Mouse (Mus musculus) megakaryocyte, embryonic 14.5 days (primary cell): ENCODE results near the gene Vps18.

Experiments
- FLI1 ChIP-seq: IDR thresholded peaks from 2 replicates; pipeline ENCODE4 v1.6.1; 2012; ENCODE audit warnings: low read length, inconsistent platforms, mixed read lengths
- GATA1 ChIP-seq: IDR thresholded peaks from 3 replicates; pipeline ENCODE4 v1.6.1; 2012; ENCODE audit warnings: mixed read lengths, low read length, inconsistent platforms, borderline replicate concordance

- TF ChIP-seq GATA1: no peak
- TF ChIP-seq FLI1: no peak
These were observed 39.5 kb downstream of the Vps18 start for GRCm38 (mm10) chr2:119327942-119328526.
